Mouse (Mus musculus) lung, embryonic 16.5 days (tissue): Measurements from ENCODE around the gene Hsf5. TPM values are rescaled to one million over a fixed set of nuclear protein-coding genes. Genes with fewer than 3 reads are reported as not detected.

Experiments used
- ATAC-seq: fragments of 200-750 bp; cut with Nextera tagmentation; 2 replicates; pipeline ENCODE4 v1.8.0; 2017; ENCODE audit warnings: low read depth, mild to moderate bottlenecking, moderate library complexity
- H3K27ac ChIP-seq: fragments of 300-500 bp; sonication (generic); 2 replicates; pipeline ENCODE4 v1.5.1; 2014; ENCODE audit warnings: mild to moderate bottlenecking, control low read depth, low read length
- H3K27me3 ChIP-seq: fragments of 300-500 bp; sonication (generic); 2 replicates; pipeline ENCODE4 v1.6.1; 2014; ENCODE audit warnings: low read depth, low read length, mixed read lengths; ENCODE audit not compliant: control insufficient read depth, insufficient read depth
- H3K36me3 ChIP-seq: fragments of 300-500 bp; sonication (generic); 2 replicates; pipeline ENCODE4 v1.6.1; 2014; ENCODE audit warnings: low read length; ENCODE audit not compliant: control insufficient read depth, insufficient read depth
- H3K4me1 ChIP-seq: fragments of 300-500 bp; sonication (generic); replicated peaks from 2 replicates; pipeline ENCODE4 v1.6.1; 2014; ENCODE audit warnings: low read length, mixed read lengths; ENCODE audit not compliant: control insufficient read depth, insufficient read depth
- H3K4me2 ChIP-seq: fragments of 300-500 bp; sonication (generic); 2 replicates; pipeline ENCODE4 v1.6.1; 2014; ENCODE audit warnings: low read depth, low read length, control low read depth
- H3K4me3 ChIP-seq: fragments of 300-500 bp; sonication (generic); 2 replicates; pipeline ENCODE4 v1.5.1; 2014; ENCODE audit warnings: mild to moderate bottlenecking, low read length, control low read depth
- H3K9ac ChIP-seq: fragments of 300-500 bp; sonication (generic); 2 replicates; pipeline ENCODE4 v1.6.1; 2014; ENCODE audit warnings: low read length, control low read depth
- H3K9me3 ChIP-seq: fragments of 300-500 bp; sonication (generic); 2 replicates; pipeline ENCODE4 v1.6.1; 2016; ENCODE audit warnings: low read length; ENCODE audit not compliant: control insufficient read depth
- WGBS: fragments of 180-500 bp; shearing (Covaris S2); extraction: QIAGEN DNeasy Blood & Tissue Kit; methylation state at CpG from one replicate; pipeline ENCODE4 v1.1.7; 2014; 5-methylcytosine and 5-hydroxymethylcytosine counted together
- polyA plus RNA-seq: library from polyadenylated mRNA; unstranded; fragments of >200 nt; fragmentation: Nextera tagmentation; extraction: Ambion mirVana; gene quantifications from 2 replicates; pipeline ENCODE4 v1.2.1, GENCODE M21; 2015

Hsf5 gene
- polyA plus RNA-seq, 1 experiment from 2014 or later, result 0.25 TPM

DNA sequence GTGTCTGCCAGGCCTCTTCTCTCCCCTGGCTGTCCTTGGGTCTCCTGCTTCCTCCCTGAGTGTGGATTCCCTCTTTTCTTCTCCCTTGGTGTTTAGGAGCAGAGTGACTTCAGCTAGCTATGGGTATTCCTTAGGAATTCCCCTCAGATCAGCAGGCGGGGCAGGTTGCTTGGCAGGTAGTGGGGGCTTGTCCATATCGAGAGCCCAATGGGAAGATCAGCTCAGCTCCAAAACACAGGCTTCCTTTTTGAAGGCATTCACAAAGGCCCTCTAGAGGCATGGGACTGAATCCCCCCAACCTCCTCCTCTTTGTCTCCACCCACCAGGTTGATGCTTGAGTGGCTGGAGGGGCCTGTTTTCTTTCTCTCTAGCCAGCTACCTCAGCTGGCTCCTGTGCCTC, 20.5 kb upstream of the Hsf5 start:
- WGBS, result 35% methylated on average over 2 of the region's 2 CpGs
- Histone ChIP-seq H3K36me3 (peaks cover 30% of the 10 kb centered on the region), H3K4me3 (peak overlapping the region; percentile 75), H3K4me1 (peaks cover 35% of the 10 kb centered on the region), H3K4me2 (peak overlapping the region; percentile 98), H3K27ac (no peak overlapping the region), H3K9me3 (no peaks in the 10 kb centered on the region), H3K27me3 (no peaks in the 10 kb centered on the region), H3K9ac (peak overlapping the region; percentile 91)
- ATAC-seq, result no peak

DNA sequence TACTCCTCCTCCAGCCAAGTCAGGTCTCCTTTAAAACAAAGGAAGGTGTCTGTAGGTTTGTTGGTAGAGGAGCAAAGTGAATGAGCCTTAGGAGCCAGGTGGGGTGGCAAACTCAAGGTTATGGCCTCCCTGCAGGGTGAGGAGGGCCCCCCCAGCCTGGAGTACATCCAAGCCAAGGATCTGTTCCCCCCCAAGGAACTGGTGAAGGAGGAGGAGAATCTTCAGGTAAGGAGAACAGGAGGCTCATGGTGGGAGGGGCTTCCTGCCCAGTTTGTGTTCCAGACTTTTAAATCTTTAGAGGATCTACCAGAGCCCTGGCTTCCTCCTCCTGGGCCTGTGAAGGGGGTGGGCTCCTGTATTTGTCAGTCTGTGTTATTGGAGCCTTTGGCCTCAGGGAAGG, 19.9 kb upstream of the Hsf5 start:
- H3K4me3 ChIP-seq, result no peak overlapping the region
- no peak overlapping the region for H3K9ac ChIP-seq
- H3K9me3 ChIP-seq, result no peaks in the 10 kb centered on the region
- H3K4me1 ChIP-seq, result peaks cover 35% of the 10 kb centered on the region
- no peak overlapping the region for H3K4me2 ChIP-seq
- no peak for ATAC-seq
- H3K27me3 ChIP-seq, result no peaks in the 10 kb centered on the region
- no peak overlapping the region for H3K27ac ChIP-seq
- H3K36me3 ChIP-seq, result peaks cover 35% of the 10 kb centered on the region

DNA sequence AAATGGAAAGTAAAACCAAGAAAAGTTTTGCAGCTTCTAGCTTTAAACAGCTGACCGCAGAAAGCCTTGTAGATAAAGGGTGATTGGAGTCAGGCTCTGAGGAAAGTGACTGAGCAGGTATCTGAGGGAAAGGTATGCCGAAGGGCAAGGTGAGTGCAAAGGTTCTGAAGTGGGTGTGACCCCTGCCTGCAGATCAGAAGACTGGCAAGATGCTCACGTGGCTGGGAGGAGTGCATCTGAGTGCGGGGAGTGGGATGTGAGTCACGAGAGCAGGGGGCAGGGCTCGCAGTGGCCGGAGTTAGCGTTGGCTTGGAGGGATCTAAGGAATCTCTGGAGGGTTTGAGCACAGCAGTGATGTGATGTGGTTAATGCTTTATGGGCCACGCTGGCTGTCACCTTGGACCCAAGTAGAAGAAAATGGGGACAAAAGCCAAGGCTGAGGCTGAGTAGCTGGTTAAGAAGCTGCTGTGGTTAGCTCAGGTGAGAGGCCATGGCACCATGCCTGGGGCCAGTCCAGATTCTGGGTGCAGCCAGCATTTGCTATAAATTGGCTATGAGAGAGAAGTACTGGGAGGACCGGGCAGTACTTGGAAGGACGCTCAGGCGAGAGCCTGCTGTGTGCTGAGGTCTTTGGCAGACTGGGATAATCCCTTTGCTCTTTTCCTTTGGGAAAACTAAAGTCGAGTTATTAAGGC, 17.4 kb upstream of the Hsf5 start:
- H3K9me3 ChIP-seq, result no peaks in the 10 kb centered on the region
- H3K4me2 ChIP-seq, result no peak overlapping the region
- ATAC-seq, result no peak
- no peak overlapping the region for H3K27ac ChIP-seq
- H3K4me3 ChIP-seq, result no peak overlapping the region
- H3K36me3 ChIP-seq, result peaks cover 59% of the 10 kb centered on the region
- H3K4me1 ChIP-seq, result peaks cover 20% of the 10 kb centered on the region
- WGBS, result 79% methylated on average over 13 of the region's 13 CpGs
- no peaks in the 10 kb centered on the region for H3K27me3 ChIP-seq
- no peak overlapping the region for H3K9ac ChIP-seq

DNA sequence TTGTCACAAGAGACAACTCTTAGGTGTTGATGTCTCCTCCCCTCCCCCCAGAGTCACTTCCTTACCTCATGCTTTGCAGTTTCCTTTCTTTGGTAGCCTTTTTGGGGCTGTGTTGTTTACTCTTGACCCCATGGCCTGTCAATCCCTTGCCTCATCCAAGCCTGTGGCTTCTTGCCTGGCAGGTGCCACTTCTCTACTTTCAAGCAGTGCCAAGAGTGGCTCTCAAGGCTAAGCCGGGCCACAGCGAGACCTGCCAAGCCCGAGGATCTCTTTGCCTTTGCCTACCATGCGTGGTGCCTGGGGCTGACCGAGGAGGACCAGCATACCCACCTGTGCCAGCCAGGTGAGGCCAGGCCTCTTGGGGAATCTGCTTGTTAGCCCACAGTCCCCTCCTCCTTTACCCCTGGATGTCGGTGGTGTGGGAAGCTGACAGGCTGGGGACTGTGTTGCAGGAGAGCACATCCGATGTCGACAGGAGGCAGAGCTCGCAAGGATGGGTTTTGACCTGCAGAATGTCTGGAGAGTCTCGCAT, 16.6 kb upstream of the Hsf5 start:
- 95% methylated on average over 10 of the region's 10 CpGs for WGBS
- ATAC-seq, result no peak

DNA sequence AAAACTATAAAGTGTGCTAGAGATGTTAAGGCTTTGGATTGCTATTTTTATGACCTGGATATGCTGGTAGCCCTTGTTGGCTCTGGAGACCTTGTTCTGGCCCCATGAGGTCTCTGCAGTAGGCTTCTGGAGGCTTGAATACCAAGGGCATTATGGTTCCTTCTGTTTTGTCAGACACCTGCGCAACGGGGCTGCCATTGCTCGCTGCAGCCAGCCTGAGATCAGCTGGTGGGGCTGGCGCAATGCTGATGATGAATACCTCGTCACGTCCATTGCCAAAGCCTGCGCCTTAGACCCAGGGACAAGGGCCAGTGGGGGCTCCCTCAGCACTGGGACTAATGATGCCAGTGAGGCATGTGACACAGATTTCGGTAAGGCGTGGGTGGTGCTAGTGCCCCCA, 14.7 kb upstream of the Hsf5 start:
- no peak overlapping the region for H3K4me2 ChIP-seq
- no peak for ATAC-seq
- no peaks in the 10 kb centered on the region; the same call in 1 of the 2 replicates for H3K4me1 ChIP-seq
- WGBS, result 90% methylated on average over 9 of the region's 9 CpGs
- peaks cover 70% of the 10 kb centered on the region for H3K36me3 ChIP-seq
- H3K4me3 ChIP-seq, result no peak overlapping the region
- no peaks in the 10 kb centered on the region for H3K27me3 ChIP-seq
- no peaks in the 10 kb centered on the region for H3K9me3 ChIP-seq
- H3K27ac ChIP-seq, result no peak overlapping the region
- no peak overlapping the region for H3K9ac ChIP-seq

More for the DNA sequence above, 16.6 kb upstream of the Hsf5 start:
- Histone ChIP-seq H3K4me3 (no peak overlapping the region), H3K9ac (no peak overlapping the region), H3K4me1 (peaks cover 15% of the 10 kb centered on the region), H3K27me3 (no peaks in the 10 kb centered on the region), H3K9me3 (no peaks in the 10 kb centered on the region), H3K27ac (no peak overlapping the region), H3K36me3 (peaks cover 66% of the 10 kb centered on the region), H3K4me2 (no peak overlapping the region)

DNA sequence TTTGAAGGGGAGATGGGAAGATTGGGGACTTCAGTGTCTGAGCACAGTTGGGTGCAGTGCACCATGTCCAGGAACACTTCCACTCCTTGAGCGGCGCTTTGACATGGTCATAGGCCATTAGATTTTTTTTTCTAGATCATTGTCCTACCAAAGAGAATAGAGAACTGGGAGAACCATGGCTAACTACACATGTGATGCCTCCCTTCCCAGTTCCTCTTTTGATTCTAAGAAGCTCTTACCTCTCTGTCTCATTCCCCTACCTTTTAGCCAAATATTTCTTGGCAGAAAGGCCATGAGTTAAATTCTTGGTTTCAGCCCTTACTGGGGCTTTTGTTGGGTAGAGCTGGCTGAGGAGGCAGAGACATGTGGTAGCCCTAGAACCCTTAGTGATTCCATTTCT, 13.4 kb upstream of the Hsf5 start:
- no peak overlapping the region for H3K4me3 ChIP-seq
- no peak for ATAC-seq
- H3K9me3 ChIP-seq, result no peaks in the 10 kb centered on the region
- H3K27ac ChIP-seq, result no peak overlapping the region
- H3K36me3 ChIP-seq, result peaks cover 72% of the 10 kb centered on the region
- H3K9ac ChIP-seq, result no peak overlapping the region
- H3K4me1 ChIP-seq, result no peaks in the 10 kb centered on the region
- no peaks in the 10 kb centered on the region for H3K27me3 ChIP-seq
- 97% methylated on average over 2 of the region's 2 CpGs for WGBS
- H3K4me2 ChIP-seq, result no peak overlapping the region

DNA sequence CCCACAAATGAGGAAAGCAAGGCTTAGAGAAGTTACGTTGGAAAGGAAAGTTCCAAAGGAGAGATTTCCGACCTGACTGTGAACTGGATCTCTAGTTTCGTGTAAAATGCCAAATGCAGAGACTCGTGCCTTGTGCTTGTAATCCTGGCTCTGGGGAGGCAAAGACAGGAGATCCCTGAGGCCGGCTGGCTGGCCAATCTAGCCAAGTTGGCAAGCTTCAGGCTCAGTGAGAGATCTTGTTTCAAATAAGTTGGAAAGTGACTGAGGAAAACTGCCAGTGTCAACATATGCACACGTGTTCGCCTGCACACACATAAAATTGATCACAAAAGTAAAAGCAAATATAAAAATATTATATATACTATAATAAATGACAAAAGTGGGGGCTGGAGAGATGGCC, 7.7 kb upstream of the Hsf5 start:
- Histone ChIP-seq H3K9me3 (no peaks in the 10 kb centered on the region), H3K4me3 (no peak overlapping the region), H3K4me1 (no peaks in the 10 kb centered on the region), H3K9ac (no peak overlapping the region), H3K4me2 (no peak overlapping the region), H3K36me3 (peaks cover 65% of the 10 kb centered on the region), H3K27ac (no peak overlapping the region), H3K27me3 (no peaks in the 10 kb centered on the region)
- WGBS, result 82% methylated on average over 7 of the region's 7 CpGs
- no peak for ATAC-seq

DNA sequence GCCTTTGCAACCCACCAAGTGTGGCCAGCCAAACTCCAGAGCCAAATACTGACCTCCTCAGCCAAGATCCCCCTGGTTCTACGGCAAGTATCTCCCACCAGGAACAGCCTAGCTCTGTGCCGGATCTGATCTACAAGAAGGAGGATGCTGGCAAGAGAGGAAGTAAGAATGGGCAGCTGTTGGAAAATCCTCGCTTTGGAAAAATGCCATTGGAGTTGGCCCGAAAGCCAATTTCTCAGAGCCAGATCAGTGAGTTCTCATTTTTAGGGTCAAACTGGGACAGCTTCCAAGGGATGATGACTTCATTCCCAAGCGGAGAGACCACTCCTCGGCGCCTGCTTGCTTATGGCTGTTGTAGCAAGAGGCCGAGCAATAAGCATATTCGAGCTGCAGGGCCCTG, 5.4 kb upstream of the Hsf5 start:
- Histone ChIP-seq H3K9me3 (no peaks in the 10 kb centered on the region), H3K4me3 (no peak overlapping the region), H3K27ac (no peak overlapping the region), H3K9ac (no peak overlapping the region), H3K4me2 (no peak overlapping the region), H3K4me1 (no peaks in the 10 kb centered on the region), H3K27me3 (no peaks in the 10 kb centered on the region), H3K36me3 (peaks cover 72% of the 10 kb centered on the region)
- WGBS, result 72% methylated on average over 9 of the region's 9 CpGs
- ATAC-seq, result 0 out of 2 replicates have a peak, but pooled peaks have one; percentile 5

DNA sequence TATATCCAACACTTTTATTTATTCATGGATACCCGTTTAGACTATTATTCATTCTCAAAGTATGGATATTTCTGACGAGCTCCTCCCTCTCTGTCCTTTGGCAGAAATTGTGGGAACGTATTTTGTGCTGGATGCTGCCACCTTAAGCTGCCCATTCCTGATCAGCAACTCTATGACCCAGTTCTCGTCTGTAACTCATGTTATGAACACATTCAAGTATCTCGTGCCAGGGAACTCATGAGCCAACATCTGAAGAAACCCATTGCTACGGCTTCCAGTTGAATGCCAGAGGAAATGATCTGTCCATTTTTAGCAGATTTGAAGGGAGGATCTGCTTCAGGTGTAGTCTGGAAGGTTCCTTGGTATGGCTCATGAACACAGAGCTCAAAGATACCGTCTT, 3.0 kb upstream of the Hsf5 start:
- H3K4me1 ChIP-seq, result no peaks in the 10 kb centered on the region
- H3K4me3 ChIP-seq, result no peak overlapping the region
- peaks cover 70% of the 10 kb centered on the region for H3K36me3 ChIP-seq
- no peak for ATAC-seq
- WGBS, result 87% methylated on average over 7 of the region's 7 CpGs
- peaks cover 8% of the 10 kb centered on the region for H3K9me3 ChIP-seq
- no peak overlapping the region for H3K27ac ChIP-seq
- H3K4me2 ChIP-seq, result no peak overlapping the region
- no peak overlapping the region for H3K9ac ChIP-seq
- no peaks in the 10 kb centered on the region for H3K27me3 ChIP-seq
